Mouse (Mus musculus) hindbrain, embryonic 13.5 days (tissue): ENCODE measurements at regions not wholly inside any gene's neighbourhood (a gene's known extent, or its start where the extent isn't known, plus 50 kb on each side); places are given as distances from the start of the nearest gene placed in this dataset.

Experiments
- ATAC-seq: fragments of 200-750 bp; cut with Nextera tagmentation; 2 replicates; pipeline ENCODE4 v1.8.0; 2017; ENCODE audit warnings: moderate TSS enrichment; ENCODE audit not compliant: low FRiP score
- H3K27ac ChIP-seq: fragments of 300-500 bp; sonication (generic); 2 replicates; pipeline ENCODE4 v1.5.1; 2015; ENCODE audit warnings: inconsistent platforms, mild to moderate bottlenecking, moderate library complexity
- H3K27me3 ChIP-seq: fragments of 300-500 bp; sonication (generic); 2 replicates; pipeline ENCODE4 v1.6.1; 2015; ENCODE audit warnings: mild to moderate bottlenecking, inconsistent platforms
- H3K36me3 ChIP-seq: fragments of 300-500 bp; sonication (generic); 2 replicates; pipeline ENCODE4 v1.6.1; 2015; ENCODE audit warnings: mild to moderate bottlenecking, inconsistent platforms
- H3K4me1 ChIP-seq: fragments of 300-500 bp; sonication (generic); replicated peaks from 2 replicates; pipeline ENCODE4 v1.6.1; 2015; ENCODE audit warnings: inconsistent platforms
- H3K4me2 ChIP-seq: fragments of 300-500 bp; sonication (generic); 2 replicates; pipeline ENCODE4 v1.6.1; 2015; ENCODE audit warnings: inconsistent platforms, mild to moderate bottlenecking, moderate library complexity
- H3K4me3 ChIP-seq: fragments of 300-500 bp; sonication (generic); 2 replicates; pipeline ENCODE4 v1.5.1; 2015; ENCODE audit warnings: mild to moderate bottlenecking, inconsistent platforms
- H3K9ac ChIP-seq: fragments of 300-500 bp; sonication (generic); 2 replicates; pipeline ENCODE4 v1.6.1; 2015; ENCODE audit warnings: mild to moderate bottlenecking, inconsistent platforms
- H3K9me3 ChIP-seq: fragments of 300-500 bp; sonication (generic); 2 replicates; pipeline ENCODE4 v1.6.1; 2016; ENCODE audit warnings: inconsistent platforms
- WGBS: fragments of 180-500 bp; shearing (Covaris S2); methylation state at CpG from one replicate; pipeline ENCODE4 v1.1.7; 2015; 5-methylcytosine and 5-hydroxymethylcytosine counted together

- Histone ChIP-seq H3K36me3 (no peaks in the 10 kb centered on the region), H3K27me3 (no peaks in the 10 kb centered on the region), H3K9ac (no peak overlapping the region), H3K4me2 (no peak overlapping the region), H3K4me1 (0 out of 2 replicates have a peak, but pooled peaks cover 7% of the 10 kb centered on the region), H3K4me3 (no peak overlapping the region), H3K9me3 (no peaks in the 10 kb centered on the region), H3K27ac (no peak overlapping the region)
- 82% methylated on average over 3 of the region's 3 CpGs for WGBS
- no peak for ATAC-seq
Observed at GRCm38 (mm10) chr12:25241675-25242074, 144.7 kb upstream of the Id2 start.

GRCm38 (mm10) chr12:25240796-25241195 lies 143.9 kb upstream of the Id2 start:
- H3K9me3 ChIP-seq, result no peaks in the 10 kb centered on the region
- H3K27me3 ChIP-seq, result no peaks in the 10 kb centered on the region
- H3K4me1 ChIP-seq, result 0 out of 2 replicates have a peak, but pooled peaks cover 7% of the 10 kb centered on the region
- no peak for ATAC-seq
- no peak overlapping the region for H3K27ac ChIP-seq
- H3K4me3 ChIP-seq, result no peak overlapping the region
- WGBS, result 75% methylated on average over 3 of the region's 3 CpGs
- no peak overlapping the region for H3K9ac ChIP-seq
- no peak overlapping the region for H3K4me2 ChIP-seq
- H3K36me3 ChIP-seq, result no peaks in the 10 kb centered on the region

- no peak for ATAC-seq
- Histone ChIP-seq H3K36me3 (no peaks in the 10 kb centered on the region), H3K4me1 (0 out of 2 replicates have a peak, but pooled peaks cover 7% of the 10 kb centered on the region), H3K4me2 (no peak overlapping the region), H3K27ac (no peak overlapping the region), H3K9me3 (no peaks in the 10 kb centered on the region), H3K9ac (no peak overlapping the region), H3K27me3 (no peaks in the 10 kb centered on the region), H3K4me3 (no peak overlapping the region)
- 56% methylated on average over 12 of the region's 12 CpGs for WGBS
Observed at GRCm38 (mm10) chr12:25240142-25240541, 143.2 kb upstream of the Id2 start.

GRCm38 (mm10) chr12:25235071-25235470 lies 138.1 kb upstream of the Id2 start:
- no peak overlapping the region for H3K9ac ChIP-seq
- 75% methylated on average over 8 of the region's 8 CpGs for WGBS
- no peak overlapping the region for H3K4me3 ChIP-seq
- no peak overlapping the region for H3K27ac ChIP-seq
- H3K4me1 ChIP-seq, result 0 out of 2 replicates have a peak, but pooled peaks cover 7% of the 10 kb centered on the region
- no peak for ATAC-seq
- H3K4me2 ChIP-seq, result no peak overlapping the region
- H3K36me3 ChIP-seq, result no peaks in the 10 kb centered on the region
- no peaks in the 10 kb centered on the region for H3K27me3 ChIP-seq
- H3K9me3 ChIP-seq, result no peaks in the 10 kb centered on the region

- 0 out of 2 replicates have a peak, but pooled peaks cover 6% of the 10 kb centered on the region for H3K4me1 ChIP-seq
Observed at GRCm38 (mm10) chr12:25234636-25235035, 137.7 kb upstream of the Id2 start.

GRCm38 (mm10) chr12:25233027-25233535 lies 136.1 kb upstream of the Id2 start:
- Histone ChIP-seq H3K9me3 (no peaks in the 10 kb centered on the region), H3K4me2 (no peak overlapping the region), H3K27me3 (no peaks in the 10 kb centered on the region), H3K27ac (no peak overlapping the region), H3K4me3 (no peak overlapping the region), H3K9ac (no peak overlapping the region), H3K36me3 (no peaks in the 10 kb centered on the region), H3K4me1 (0 out of 2 replicates have a peak, but pooled peaks cover 6% of the 10 kb centered on the region)
- no peak for ATAC-seq
- WGBS, result 68% methylated on average over 4 of the region's 4 CpGs

More at GRCm38 (mm10) chr12:25234636-25235035, 137.7 kb upstream of the Id2 start:
- no peaks in the 10 kb centered on the region for H3K27me3 ChIP-seq
- H3K4me2 ChIP-seq, result no peak overlapping the region
- H3K4me3 ChIP-seq, result no peak overlapping the region
- no peak overlapping the region for H3K27ac ChIP-seq
- H3K36me3 ChIP-seq, result no peaks in the 10 kb centered on the region
- ATAC-seq, result no peak
- 78% methylated on average over 3 of the region's 3 CpGs for WGBS
- H3K9ac ChIP-seq, result no peak overlapping the region
- no peaks in the 10 kb centered on the region for H3K9me3 ChIP-seq

- no peaks in the 10 kb centered on the region for H3K36me3 ChIP-seq
- no peak overlapping the region for H3K9ac ChIP-seq
- no peaks in the 10 kb centered on the region for H3K9me3 ChIP-seq
- H3K27ac ChIP-seq, result no peak overlapping the region
- H3K4me2 ChIP-seq, result no peak overlapping the region
- no peaks in the 10 kb centered on the region for H3K27me3 ChIP-seq
- no peak overlapping the region for H3K4me3 ChIP-seq
- no peak for ATAC-seq
- H3K4me1 ChIP-seq, result 0 out of 2 replicates have a peak, but pooled peaks cover 6% of the 10 kb centered on the region
- WGBS, result 81% methylated on average over 5 of the region's 5 CpGs
Observed at GRCm38 (mm10) chr12:25232358-25233026, 135.6 kb upstream of the Id2 start.

GRCm38 (mm10) chr12:25228708-25229107 lies 131.8 kb upstream of the Id2 start:
- H3K9me3 ChIP-seq, result no peaks in the 10 kb centered on the region
- H3K27ac ChIP-seq, result no peak overlapping the region
- no peak overlapping the region for H3K4me2 ChIP-seq
- H3K4me3 ChIP-seq, result no peak overlapping the region
- H3K4me1 ChIP-seq, result 0 out of 2 replicates have a peak, but pooled peaks cover 6% of the 10 kb centered on the region
- 85% methylated on average over 2 of the region's 2 CpGs for WGBS
- no peak for ATAC-seq
- H3K9ac ChIP-seq, result no peak overlapping the region
- no peaks in the 10 kb centered on the region for H3K27me3 ChIP-seq
- H3K36me3 ChIP-seq, result no peaks in the 10 kb centered on the region

GRCm38 (mm10) chr12:25227736-25228135 lies 130.8 kb upstream of the Id2 start:
- WGBS, result 92% methylated on average over 4 of the region's 4 CpGs
- no peak overlapping the region for H3K4me2 ChIP-seq

GRCm38 (mm10) chr12:25224644-25225043 lies 127.7 kb upstream of the Id2 start:
- H3K36me3 ChIP-seq, result no peaks in the 10 kb centered on the region
- ATAC-seq, result no peak
- H3K4me3 ChIP-seq, result no peak overlapping the region
- H3K9me3 ChIP-seq, result no peaks in the 10 kb centered on the region
- H3K4me2 ChIP-seq, result no peak overlapping the region
- H3K9ac ChIP-seq, result no peak overlapping the region
- peaks cover 8% of the 10 kb centered on the region; the same call in 1 of the 2 replicates for H3K27me3 ChIP-seq
- peaks cover 10% of the 10 kb centered on the region; the same call in 1 of the 2 replicates for H3K4me1 ChIP-seq
- 93% methylated on average over 4 of the region's 4 CpGs for WGBS
- no peak overlapping the region for H3K27ac ChIP-seq

More at GRCm38 (mm10) chr12:25227736-25228135, 130.8 kb upstream of the Id2 start:
- Histone ChIP-seq H3K27me3 (no peaks in the 10 kb centered on the region), H3K4me3 (no peak overlapping the region), H3K27ac (no peak overlapping the region), H3K36me3 (no peaks in the 10 kb centered on the region), H3K9me3 (no peaks in the 10 kb centered on the region), H3K9ac (no peak overlapping the region), H3K4me1 (0 out of 2 replicates have a peak, but pooled peaks cover 2% of the 10 kb centered on the region)
- no peak for ATAC-seq

GRCm38 (mm10) chr12:25224201-25224600 lies 127.3 kb upstream of the Id2 start:
- Histone ChIP-seq H3K27me3 (peaks cover 8% of the 10 kb centered on the region; the same call in 1 of the 2 replicates), H3K4me3 (no peak overlapping the region), H3K4me2 (no peak overlapping the region), H3K9me3 (no peaks in the 10 kb centered on the region), H3K36me3 (no peaks in the 10 kb centered on the region), H3K9ac (no peak overlapping the region), H3K27ac (no peak overlapping the region), H3K4me1 (peaks cover 10% of the 10 kb centered on the region; the same call in 1 of the 2 replicates)
- no peak for ATAC-seq
- 89% methylated on average over 2 of the region's 2 CpGs for WGBS

- no peak for ATAC-seq
- no peak overlapping the region for H3K9ac ChIP-seq
- 90% methylated on average over 4 of the region's 4 CpGs for WGBS
- peaks cover 8% of the 10 kb centered on the region; the same call in 1 of the 2 replicates for H3K27me3 ChIP-seq
- H3K36me3 ChIP-seq, result no peaks in the 10 kb centered on the region
- no peak overlapping the region for H3K4me2 ChIP-seq
- H3K27ac ChIP-seq, result no peak overlapping the region
- H3K9me3 ChIP-seq, result no peaks in the 10 kb centered on the region
- H3K4me1 ChIP-seq, result peaks cover 10% of the 10 kb centered on the region; the same call in 1 of the 2 replicates
- no peak overlapping the region for H3K4me3 ChIP-seq
Observed at GRCm38 (mm10) chr12:25223539-25223938, 126.6 kb upstream of the Id2 start.

- Histone ChIP-seq H3K4me1 (peaks cover 21% of the 10 kb centered on the region), H3K4me2 (no peak overlapping the region), H3K27ac (no peak overlapping the region), H3K9me3 (no peaks in the 10 kb centered on the region), H3K9ac (no peak overlapping the region), H3K27me3 (peaks cover 14% of the 10 kb centered on the region; the same call in 1 of the 2 replicates), H3K4me3 (no peak overlapping the region), H3K36me3 (no peaks in the 10 kb centered on the region)
- ATAC-seq, result no peak
- WGBS, result 28% methylated on average over 4 of the region's 4 CpGs
Observed at GRCm38 (mm10) chr12:25220780-25221106, 123.8 kb upstream of the Id2 start.
